Mouse (Mus musculus) embryonic facial prominence, embryonic 15.5 days (tissue): ENCODE measurements around the gene Gpr155. TPM values are rescaled to one million over a fixed set of nuclear protein-coding genes. Genes with fewer than 3 reads are reported as not detected.

Experiments
- ATAC-seq: fragments of 200-750 bp; cut with Nextera tagmentation; 2 replicates; pipeline ENCODE4 v1.8.0; 2017; ENCODE audit warnings: low read depth, moderate TSS enrichment; ENCODE audit not compliant: insufficient number of reproducible peaks, low FRiP score, low TSS enrichment
- H3K27ac ChIP-seq: fragments of 300-500 bp; sonication (generic); replicated peaks from 2 replicates; pipeline ENCODE4 v1.5.1; 2015; ENCODE audit warnings: mild to moderate bottlenecking, inconsistent platforms
- H3K27me3 ChIP-seq: fragments of 300-500 bp; sonication (generic); 2 replicates; pipeline ENCODE4 v1.6.1; 2015; ENCODE audit warnings: inconsistent platforms
- H3K36me3 ChIP-seq: fragments of 300-500 bp; sonication (generic); 2 replicates; pipeline ENCODE4 v1.6.1; 2015; ENCODE audit warnings: mild to moderate bottlenecking, inconsistent platforms
- H3K4me1 ChIP-seq: fragments of 300-500 bp; sonication (generic); 2 replicates; pipeline ENCODE4 v1.6.1; 2015; ENCODE audit warnings: inconsistent platforms
- H3K4me2 ChIP-seq: fragments of 300-500 bp; sonication (generic); replicated peaks from 2 replicates; pipeline ENCODE4 v1.6.1; 2015; ENCODE audit warnings: mild to moderate bottlenecking, inconsistent platforms
- H3K4me3 ChIP-seq: fragments of 300-500 bp; sonication (generic); replicated peaks from 2 replicates; pipeline ENCODE4 v1.5.1; 2015; ENCODE audit warnings: mild to moderate bottlenecking, inconsistent platforms
- H3K9ac ChIP-seq: fragments of 300-500 bp; sonication (generic); 2 replicates; pipeline ENCODE4 v1.6.1; 2015; ENCODE audit warnings: inconsistent platforms
- H3K9me3 ChIP-seq: fragments of 300-500 bp; sonication (generic); replicated peaks from 2 replicates; pipeline ENCODE4 v1.6.1; 2016; ENCODE audit warnings: inconsistent platforms
- WGBS: fragments of 180-500 bp; shearing (Covaris S2); methylation state at CpG from one replicate; pipeline ENCODE4 v1.1.7; 2015; 5-methylcytosine and 5-hydroxymethylcytosine counted together
- polyA plus RNA-seq: library from polyadenylated mRNA; unstranded; fragments of >200 nt; fragmentation: Nextera tagmentation; extraction: Ambion mirVana; gene quantifications from 2 replicates; pipeline ENCODE4 v1.2.1, GENCODE M21; 2015

Gpr155 gene
- polyA plus RNA-seq, 1 experiment from 2014 or later: 8.8 TPM

DNA sequence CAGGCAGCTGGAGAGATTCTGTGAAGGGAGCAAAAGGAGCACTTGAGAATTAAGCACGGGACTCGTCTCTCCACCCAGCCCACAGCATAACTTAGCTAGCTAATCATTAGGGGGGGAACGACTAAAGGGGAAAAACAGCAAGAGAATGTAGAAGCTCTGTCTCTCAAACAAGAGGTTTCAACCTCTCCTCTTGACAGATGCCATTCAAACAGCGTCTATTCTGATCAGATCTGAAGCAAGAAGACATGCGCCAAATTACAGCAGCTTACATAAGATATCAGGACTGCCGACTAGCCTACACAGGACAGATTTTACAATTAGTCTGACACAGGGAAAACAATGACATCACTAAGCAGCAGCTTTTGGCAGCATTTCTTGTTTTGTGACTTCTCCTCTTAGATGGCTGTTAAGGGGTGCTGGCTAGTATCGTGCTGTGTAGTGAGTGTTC, 34.4 kb downstream of the Gpr155 start:
- no peak for ATAC-seq
- H3K9me3 ChIP-seq: no peaks in the 10 kb centered on the region
- peaks cover 9% of the 10 kb centered on the region for H3K4me1 ChIP-seq
- no peaks in the 10 kb centered on the region for H3K27me3 ChIP-seq
- no peaks in the 10 kb centered on the region for H3K36me3 ChIP-seq
- peak overlapping the region; percentile 31 for H3K27ac ChIP-seq
- 27% methylated on average over 7 of the region's 7 CpGs for WGBS
- no peak overlapping the region for H3K9ac ChIP-seq
- H3K4me2 ChIP-seq: no peak overlapping the region
- no peak overlapping the region for H3K4me3 ChIP-seq

- Histone ChIP-seq H3K4me2 (no peak overlapping the region), H3K27me3 (no peaks in the 10 kb centered on the region), H3K36me3 (no peaks in the 10 kb centered on the region), H3K9ac (no peak overlapping the region), H3K4me1 (peaks cover 13% of the 10 kb centered on the region), H3K27ac (peak overlapping the region; percentile 31; the same call in 1 of the 2 replicates), H3K4me3 (no peak overlapping the region), H3K9me3 (no peaks in the 10 kb centered on the region)
- no peak for ATAC-seq
- WGBS: 26% methylated on average over 5 of the region's 5 CpGs
Observed at GRCm38 (mm10) chr2:73351496-73351895, 34.9 kb downstream of the Gpr155 start.

GRCm38 (mm10) chr2:73348221-73348620, 38.2 kb downstream of the Gpr155 start:
- no peak overlapping the region for H3K4me2 ChIP-seq
- WGBS: 86% methylated on average over 6 of the region's 6 CpGs
- H3K27me3 ChIP-seq: no peaks in the 10 kb centered on the region
- no peak for ATAC-seq
- H3K9ac ChIP-seq: no peak overlapping the region
- no peak overlapping the region for H3K4me3 ChIP-seq
- no peak overlapping the region for H3K27ac ChIP-seq
- H3K4me1 ChIP-seq: peaks cover 22% of the 10 kb centered on the region
- H3K9me3 ChIP-seq: no peaks in the 10 kb centered on the region
- no peaks in the 10 kb centered on the region for H3K36me3 ChIP-seq

GRCm38 (mm10) chr2:73347766-73348165, 38.6 kb downstream of the Gpr155 start:
- no peak overlapping the region for H3K4me2 ChIP-seq
- no peak overlapping the region for H3K4me3 ChIP-seq
- peaks cover 22% of the 10 kb centered on the region for H3K4me1 ChIP-seq
- no peaks in the 10 kb centered on the region for H3K9me3 ChIP-seq
- no peaks in the 10 kb centered on the region for H3K27me3 ChIP-seq
- H3K27ac ChIP-seq: no peak overlapping the region
- WGBS: 54% methylated on average over 9 of the region's 9 CpGs
- no peaks in the 10 kb centered on the region for H3K36me3 ChIP-seq
- ATAC-seq: no peak
- no peak overlapping the region for H3K9ac ChIP-seq

GRCm38 (mm10) chr2:73347136-73347535, 39.2 kb downstream of the Gpr155 start:
- Histone ChIP-seq H3K36me3 (no peaks in the 10 kb centered on the region), H3K27me3 (no peaks in the 10 kb centered on the region), H3K4me2 (no peak overlapping the region), H3K9me3 (no peaks in the 10 kb centered on the region), H3K9ac (no peak overlapping the region), H3K4me1 (peaks cover 22% of the 10 kb centered on the region), H3K27ac (no peak overlapping the region), H3K4me3 (no peak overlapping the region)
- 22% methylated on average over 6 of the region's 6 CpGs for WGBS
- ATAC-seq: no peak

- no peaks in the 10 kb centered on the region for H3K36me3 ChIP-seq
- peaks cover 18% of the 10 kb centered on the region for H3K4me1 ChIP-seq
- WGBS: 57% methylated on average over 13 of the region's 13 CpGs
- H3K4me2 ChIP-seq: no peak overlapping the region
- H3K9ac ChIP-seq: no peak overlapping the region
- H3K27me3 ChIP-seq: no peaks in the 10 kb centered on the region
- H3K9me3 ChIP-seq: no peaks in the 10 kb centered on the region
- H3K27ac ChIP-seq: 0 out of 2 replicates have a peak overlapping the region, but pooled peaks have one; percentile 11
- ATAC-seq: no peak
- no peak overlapping the region for H3K4me3 ChIP-seq
Observed at GRCm38 (mm10) chr2:73346345-73347086, 39.9 kb downstream of the Gpr155 start.

DNA sequence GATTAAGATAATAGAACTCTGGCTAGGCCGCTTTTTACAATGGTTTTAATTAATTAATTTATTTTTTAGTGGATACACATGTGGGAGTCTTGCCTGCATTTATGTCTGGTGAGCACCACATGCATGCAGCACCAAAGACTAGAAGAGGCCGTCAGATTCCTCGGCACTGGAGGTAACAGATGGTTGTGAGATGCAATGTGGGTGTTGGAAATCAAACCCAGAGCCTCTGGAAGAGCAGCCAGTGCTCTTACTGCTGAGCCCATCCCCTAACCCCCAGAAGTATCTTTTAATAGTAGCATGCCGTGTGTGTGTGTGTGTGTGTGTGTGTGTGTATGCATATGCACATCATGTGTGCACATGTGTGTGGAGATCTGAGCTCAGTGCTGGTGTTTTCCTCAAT, 41.2 kb downstream of the Gpr155 start:
- Histone ChIP-seq H3K27me3 (no peaks in the 10 kb centered on the region), H3K4me1 (peaks cover 17% of the 10 kb centered on the region), H3K4me2 (no peak overlapping the region), H3K9me3 (no peaks in the 10 kb centered on the region), H3K27ac (0 out of 2 replicates have a peak overlapping the region, but pooled peaks have one; percentile 34), H3K36me3 (no peaks in the 10 kb centered on the region), H3K9ac (no peak overlapping the region), H3K4me3 (no peak overlapping the region)
- ATAC-seq: peak; percentile 67; the same call in 1 of the 2 replicates
- 47% methylated on average over 4 of the region's 4 CpGs for WGBS

GRCm38 (mm10) chr2:73343701-73344100, 42.7 kb downstream of the Gpr155 start:
- Histone ChIP-seq H3K4me2 (no peak overlapping the region), H3K27ac (no peak overlapping the region), H3K9ac (no peak overlapping the region), H3K4me1 (peaks cover 17% of the 10 kb centered on the region), H3K36me3 (no peaks in the 10 kb centered on the region), H3K4me3 (no peak overlapping the region), H3K9me3 (no peaks in the 10 kb centered on the region), H3K27me3 (no peaks in the 10 kb centered on the region)
- ATAC-seq: no peak
- 66% methylated on average over 5 of the region's 5 CpGs for whole genome bisulfite sequencing

DNA sequence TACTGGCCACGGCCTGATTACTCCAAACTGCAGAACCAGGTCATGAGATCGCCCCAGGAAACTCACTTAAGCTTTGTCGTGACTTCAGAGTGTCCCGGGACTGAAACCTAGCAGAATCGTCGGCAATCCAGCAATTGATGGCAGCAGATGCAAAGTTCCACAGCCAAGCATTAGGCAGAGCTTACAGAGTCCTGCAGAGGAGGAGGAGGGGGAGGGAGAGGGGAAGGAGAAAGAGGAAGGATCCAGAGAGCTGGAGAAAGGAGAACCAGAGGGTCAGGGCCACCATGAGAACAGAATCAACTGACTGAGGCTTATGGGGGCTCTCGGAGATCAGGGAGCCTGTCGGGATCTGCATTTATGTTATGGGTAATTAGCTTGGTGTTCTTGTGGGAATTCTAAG, 48.0 kb downstream of the Gpr155 start:
- Histone ChIP-seq H3K9ac (no peak overlapping the region), H3K4me3 (no peak overlapping the region), H3K9me3 (no peaks in the 10 kb centered on the region), H3K27ac (no peak overlapping the region), H3K4me1 (no peaks in the 10 kb centered on the region), H3K36me3 (no peaks in the 10 kb centered on the region), H3K4me2 (no peak overlapping the region), H3K27me3 (no peaks in the 10 kb centered on the region)
- 64% methylated on average over 8 of the region's 8 CpGs for WGBS
- ATAC-seq: no peak

DNA sequence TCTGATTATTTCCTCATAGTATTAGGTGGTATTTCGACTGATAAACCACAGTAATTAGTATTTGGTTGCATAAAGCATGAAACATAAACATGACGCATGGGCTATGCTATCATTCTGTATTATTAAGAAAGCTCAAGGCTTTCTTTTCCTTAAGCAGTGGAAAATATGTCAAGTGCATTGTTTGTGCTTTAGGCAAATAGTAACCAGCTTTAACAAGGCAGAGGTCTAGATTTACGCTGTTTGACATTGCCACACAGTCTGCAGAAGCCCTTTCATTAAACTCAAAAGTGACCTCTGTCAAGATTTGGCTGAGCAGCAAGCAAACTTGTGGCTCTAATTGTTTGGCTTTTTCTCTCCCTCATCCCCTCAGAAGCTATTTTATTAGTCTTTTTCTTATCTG, 50.4 kb downstream of the Gpr155 start:
- Histone ChIP-seq H3K27ac (no peak overlapping the region), H3K4me2 (no peak overlapping the region), H3K4me1 (no peaks in the 10 kb centered on the region), H3K36me3 (no peaks in the 10 kb centered on the region), H3K27me3 (no peaks in the 10 kb centered on the region), H3K9ac (no peak overlapping the region), H3K4me3 (no peak overlapping the region), H3K9me3 (no peaks in the 10 kb centered on the region)
- ATAC-seq: no peak
- WGBS: 82% methylated on average over 3 of the region's 3 CpGs

- no peak overlapping the region for H3K27ac ChIP-seq
- H3K36me3 ChIP-seq: no peaks in the 10 kb centered on the region
- H3K27me3 ChIP-seq: no peaks in the 10 kb centered on the region
- H3K4me2 ChIP-seq: no peak overlapping the region
- no peak overlapping the region for H3K9ac ChIP-seq
- H3K9me3 ChIP-seq: no peaks in the 10 kb centered on the region
- 83% methylated on average over 5 of the region's 5 CpGs for WGBS
- H3K4me1 ChIP-seq: no peaks in the 10 kb centered on the region
- ATAC-seq: no peak
- no peak overlapping the region for H3K4me3 ChIP-seq
Observed at GRCm38 (mm10) chr2:73325871-73326270, 60.5 kb downstream of the Gpr155 start.

GRCm38 (mm10) chr2:73322991-73323390, 63.4 kb downstream of the Gpr155 start:
- no peak overlapping the region for H3K4me2 ChIP-seq
- no peak overlapping the region for H3K27ac ChIP-seq
- H3K9ac ChIP-seq: no peak overlapping the region
- H3K36me3 ChIP-seq: 0 out of 2 replicates have a peak, but pooled peaks cover 6% of the 10 kb centered on the region
- H3K27me3 ChIP-seq: no peaks in the 10 kb centered on the region
- 72% methylated on average over 12 of the region's 12 CpGs for WGBS
- no peak for ATAC-seq
- no peaks in the 10 kb centered on the region for H3K9me3 ChIP-seq
- no peak overlapping the region for H3K4me3 ChIP-seq
- no peaks in the 10 kb centered on the region for H3K4me1 ChIP-seq
